Mouse (Mus musculus) Muller cell, postnatal 12 days (primary cell): ENCODE data around the gene Etl4.

Experiments
- DNase-seq: peaks from one replicate; pipeline ENCODE4 v3.0.0-alpha.2; 2015; ENCODE audit errors: inconsistent ontology term

The Etl4 gene

GRCm38 (mm10) chr2:19909171-19909899 is at the start of gene Etl4:
Gene Etl4, plus strand, starts transcription at chr2:19909780.
- DNase-seq: peak; percentile 69

DNA sequence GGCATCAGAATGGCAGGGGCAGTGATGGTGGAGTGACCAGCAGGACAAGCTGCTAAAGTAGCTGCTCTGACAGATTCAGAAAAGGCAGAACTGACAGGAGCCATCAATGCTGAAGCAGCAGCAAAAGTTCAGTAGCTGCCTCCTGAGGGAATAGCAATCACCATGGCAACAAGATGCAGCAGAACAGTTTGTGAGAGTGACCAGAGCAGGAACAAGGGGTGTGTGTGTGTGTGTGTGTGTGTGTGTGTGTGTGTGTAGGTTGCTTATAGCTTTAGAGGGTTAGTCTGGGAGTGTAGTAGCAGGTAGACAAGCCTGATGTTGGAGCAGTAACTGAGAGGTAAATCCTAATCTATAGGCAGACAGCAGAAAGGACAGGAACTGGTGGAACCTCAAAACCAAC is 40.4 kb upstream of the Etl4 start:
- no peak for DNase-seq

DNA sequence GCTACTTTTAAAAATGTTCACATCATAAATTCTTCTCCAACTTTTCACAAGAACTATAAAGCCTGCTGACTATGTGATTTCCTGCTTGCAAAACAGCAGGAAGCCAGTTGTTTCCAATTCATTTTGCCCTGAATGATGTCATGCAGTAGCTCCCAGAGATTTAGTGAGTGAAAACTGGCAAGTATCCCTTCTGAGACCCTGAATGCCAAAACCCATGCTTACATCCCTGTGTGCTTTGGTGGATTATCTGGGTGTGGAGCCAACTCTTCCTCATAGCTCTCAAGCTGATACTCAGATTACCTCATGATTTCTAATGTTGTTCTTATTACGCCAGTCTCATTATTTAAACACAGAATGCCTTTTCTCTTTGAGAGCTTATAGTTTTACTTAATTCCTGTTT is 37.7 kb upstream of the Etl4 start:
- no peak for DNase-seq

GRCm38 (mm10) chr2:19890875-19891274 is 18.7 kb upstream of the Etl4 start:
- DNase-seq: no peak

GRCm38 (mm10) chr2:19909900-19910780 is 560 bp downstream of the Etl4 start:
- DNase-seq: peak; percentile 42

GRCm38 (mm10) chr2:19910781-19911175 is 1.2 kb downstream of the Etl4 start:
- no peak for DNase-seq

DNA sequence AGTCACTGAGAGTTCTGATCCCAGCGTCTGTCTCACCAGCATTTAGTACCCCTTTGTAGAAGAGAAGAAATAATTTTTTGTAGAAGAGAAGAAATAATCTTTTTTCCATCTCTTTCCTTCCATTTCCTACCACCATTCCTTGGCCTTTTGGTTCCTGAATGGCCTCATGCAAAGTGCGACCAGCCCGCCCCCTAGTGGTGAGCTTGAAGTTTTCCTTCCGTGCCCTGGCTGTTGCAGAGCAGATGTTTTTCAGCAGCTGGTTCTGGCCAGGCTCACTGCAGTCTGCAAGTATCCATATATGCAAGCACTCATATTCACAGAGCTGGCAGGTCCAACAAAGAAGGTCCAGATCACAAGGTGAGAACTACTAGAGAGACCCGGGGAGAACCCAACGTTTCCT is 9.6 kb downstream of the Etl4 start:
- DNase-seq: peak; percentile 27

- DNase-seq: no peak
Measured at GRCm38 (mm10) chr2:19930009-19930408, 20.4 kb downstream of the Etl4 start.

GRCm38 (mm10) chr2:19933836-19934235 is 24.3 kb downstream of the Etl4 start:
- DNase-seq: no peak

- no peak for DNase-seq
Measured at GRCm38 (mm10) chr2:19945205-19945604, 35.6 kb downstream of the Etl4 start.

- no peak for DNase-seq
Measured at GRCm38 (mm10) chr2:19953028-19953427, 43.4 kb downstream of the Etl4 start.

DNA sequence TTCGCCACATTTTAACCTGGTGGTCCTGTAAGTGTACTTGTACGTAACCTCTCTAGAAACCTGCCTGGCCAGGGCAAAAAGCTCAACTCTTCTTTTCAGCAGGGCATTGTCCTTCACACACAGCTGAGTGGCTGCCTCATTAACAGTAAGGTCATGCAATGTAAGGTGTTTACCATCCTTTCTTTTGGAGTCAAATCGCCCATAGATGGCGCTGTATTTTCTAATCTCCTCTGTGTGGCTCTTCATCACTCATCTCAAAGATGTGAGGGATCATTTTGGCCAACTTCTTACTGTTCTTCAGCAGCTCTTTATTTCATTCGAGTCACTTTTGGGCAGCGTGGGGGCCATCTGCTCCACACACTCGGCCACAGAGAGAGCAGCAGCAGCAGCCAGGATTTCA is 56.9 kb downstream of the Etl4 start:
- DNase-seq: no peak

GRCm38 (mm10) chr2:20037671-20038070 is 128.1 kb downstream of the Etl4 start:
- DNase-seq: no peak

DNA sequence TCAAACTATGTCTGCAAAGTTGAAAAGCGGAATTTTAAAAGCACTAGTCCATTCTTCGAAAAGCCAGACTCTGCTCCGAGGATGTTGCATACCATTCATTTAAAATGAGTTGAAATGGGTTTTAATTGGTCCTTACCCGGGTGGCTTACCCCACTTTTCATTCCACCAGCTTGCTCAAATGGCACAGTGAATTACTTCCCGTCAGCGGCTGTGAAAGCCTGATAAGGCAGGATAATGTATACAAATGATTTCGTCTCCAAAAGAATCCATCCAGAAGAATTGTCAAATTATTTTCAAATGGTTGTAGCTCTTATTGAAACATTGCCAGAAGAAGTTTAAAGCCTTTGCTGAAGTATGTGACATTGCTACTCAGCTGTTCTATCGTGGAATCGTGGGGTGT is 162.8 kb downstream of the Etl4 start:
- no peak for DNase-seq

DNA sequence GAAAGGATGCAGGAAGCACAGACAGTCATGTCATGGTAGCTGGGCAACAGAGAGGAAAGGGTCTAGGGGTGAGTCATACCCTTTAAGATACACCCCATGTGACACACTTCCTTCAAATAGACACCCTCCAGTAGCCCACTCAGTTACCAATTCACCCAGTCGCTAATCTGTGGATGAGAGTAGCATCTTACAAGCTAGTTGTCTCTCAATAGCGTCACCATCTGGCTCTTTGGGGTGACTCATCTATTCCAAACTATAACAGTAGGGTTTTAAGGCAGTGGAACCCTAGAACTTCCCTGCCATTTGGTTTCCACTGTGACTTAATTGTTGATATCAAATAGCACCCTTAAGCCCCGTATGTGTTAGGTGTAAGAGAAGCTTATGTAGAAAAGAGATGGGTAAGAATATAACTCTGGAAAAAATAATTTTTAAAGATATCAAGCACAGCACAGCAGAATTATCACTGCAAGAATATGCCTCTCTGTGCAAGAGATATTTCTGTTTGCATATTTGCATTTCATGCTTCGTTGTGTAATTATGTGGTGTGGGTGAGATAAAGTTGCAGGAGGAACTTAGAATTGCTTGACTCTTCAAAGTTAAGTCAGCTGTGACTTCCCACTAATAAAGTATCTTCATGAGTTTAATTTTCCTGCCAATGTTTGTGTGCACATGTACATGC is 166.7 kb downstream of the Etl4 start:
- no peak for DNase-seq

GRCm38 (mm10) chr2:20084781-20085180 is 175.2 kb downstream of the Etl4 start:
- peak; percentile 94 for DNase-seq

DNA sequence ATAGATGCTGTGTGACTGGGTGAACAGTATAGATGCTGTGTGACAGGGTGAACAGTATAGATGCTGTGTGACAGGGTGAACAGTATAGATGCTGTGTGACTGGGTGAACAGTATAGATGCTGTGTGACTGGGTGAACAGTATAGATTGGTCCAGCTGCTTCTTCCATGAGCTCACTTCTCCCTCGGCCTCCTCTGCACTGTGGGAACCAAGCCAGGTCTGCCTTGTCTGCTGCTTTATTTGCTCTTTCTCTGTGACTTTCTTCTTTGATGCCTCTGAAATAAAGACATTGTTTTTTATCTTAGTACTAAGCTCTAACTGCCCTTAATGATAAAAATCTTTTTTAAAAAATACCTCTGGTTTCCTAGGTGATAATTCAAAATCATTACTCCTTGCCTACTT is 195.9 kb downstream of the Etl4 start:
- no peak for DNase-seq

- DNase-seq: no peak
Measured at GRCm38 (mm10) chr2:20111703-20112102, 202.1 kb downstream of the Etl4 start.

- DNase-seq: no peak
Measured at GRCm38 (mm10) chr2:20125914-20126313, 216.3 kb downstream of the Etl4 start.

GRCm38 (mm10) chr2:20131792-20132191 is 222.2 kb downstream of the Etl4 start:
- DNase-seq: no peak

DNA sequence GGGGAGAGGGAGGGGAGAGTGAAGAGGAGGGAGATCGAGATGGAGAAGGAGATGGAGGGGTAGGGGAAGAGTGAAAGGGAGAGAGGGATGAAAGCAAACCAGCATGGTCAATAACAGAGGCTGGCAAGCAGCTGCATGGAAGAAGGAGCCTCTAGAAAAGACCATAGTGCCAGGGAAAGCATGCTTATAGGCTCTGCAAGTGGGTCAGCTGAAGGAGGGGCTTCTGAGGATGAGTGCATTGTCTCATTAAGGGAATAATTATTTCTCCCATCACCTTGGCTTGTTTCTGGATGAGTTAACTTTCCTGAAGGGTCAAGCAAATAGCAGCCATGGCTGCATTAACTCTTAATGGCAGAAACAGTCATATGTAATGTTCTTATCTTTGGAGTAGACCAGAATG is 228.8 kb downstream of the Etl4 start:
- no peak for DNase-seq

- no peak for DNase-seq
Measured at GRCm38 (mm10) chr2:20145368-20145767, 235.8 kb downstream of the Etl4 start.
